Mouse (Mus musculus) olfactory bulb, adult 2 months (tissue): Measurements from ENCODE around the gene Myh1. TPM values are rescaled to one million over a fixed set of nuclear protein-coding genes. Genes with fewer than 3 reads are reported as not detected.

Experiments
- H3K27ac ChIP-seq: fragments of 200-500 bp; 2 replicates; pipeline ENCODE4 v1.5.1; 2012; ENCODE audit warnings: low read depth, low read length; ENCODE audit not compliant: insufficient read depth
- H3K4me1 ChIP-seq: fragments of 200-500 bp; 2 replicates; pipeline ENCODE4 v1.6.1; 2012; ENCODE audit warnings: low read length; ENCODE audit not compliant: control insufficient read depth, insufficient read depth
- H3K4me3 ChIP-seq: fragments of 200-500 bp; 2 replicates; pipeline ENCODE4 v1.5.1; 2012; ENCODE audit warnings: mild to moderate bottlenecking, low read depth, low read length, moderate library complexity; ENCODE audit not compliant: insufficient read depth
- CTCF ChIP-seq: fragments of 200-500 bp; IDR thresholded peaks from 2 replicates; pipeline ENCODE4 v1.5.1; 2012; ENCODE audit warnings: low read depth, mild to moderate bottlenecking, low read length, moderate library complexity; ENCODE audit not compliant: insufficient read depth
- POLR2A ChIP-seq: fragments of 200-500 bp; IDR thresholded peaks from 2 replicates; pipeline ENCODE4 v1.6.1; 2012; ENCODE audit warnings: mild to moderate bottlenecking, low read depth, low read length, moderate library complexity; ENCODE audit not compliant: insufficient read depth
- WGBS: fragments of 180-500 bp; shearing (Covaris S2); methylation state at CpG from one replicate; pipeline ENCODE4 v1.1.7; 2018; 5-methylcytosine and 5-hydroxymethylcytosine counted together
- polyA plus RNA-seq: library from polyadenylated mRNA; stranded (reverse); fragments of >200 nt; gene quantifications from 2 replicates; pipeline ENCODE4 v1.2.4, GENCODE M21; 2012; ENCODE audit warnings: low replicate concordance; ENCODE audit not compliant: missing spikeins, insufficient read depth, insufficient read length

Myh1 gene
- polyA plus RNA-seq, 1 experiment: not detected

- no peaks in the 10 kb centered on the region for H3K4me1 ChIP-seq
- H3K27ac ChIP-seq: no peak overlapping the region
- H3K4me3 ChIP-seq: no peak overlapping the region
- no peak for TF ChIP-seq POLR2A
- TF ChIP-seq CTCF: no peak
- 86% methylated on average over 6 of the region's 6 CpGs for WGBS
These were observed 61.1 kb downstream of the Myh1 start for GRCm38 (mm10) chr11:67260956-67261355.

Other genes with a start within 250 kb of the Myh1 start
- gene Tmem238l, start 243.4 kb upstream of the Myh1 start, polyA plus RNA-seq: not detected in 2 replicates
- not detected in 2 replicates for gene Tmem220, start 174.9 kb upstream of the Myh1 start, polyA plus RNA-seq
- gene Adprm, start 147.5 kb upstream of the Myh1 start, polyA plus RNA-seq: not detected in 2 replicates
- not detected in 2 replicates for gene Sco1, start 147.4 kb upstream of the Myh1 start, polyA plus RNA-seq
- gene Myh3, start 121.8 kb upstream of the Myh1 start, polyA plus RNA-seq: not detected in 2 replicates
- gene Myh2, start 29.0 kb upstream of the Myh1 start, polyA plus RNA-seq: not detected in 2 replicates
- gene Myh4, start 38.0 kb downstream of the Myh1 start, polyA plus RNA-seq: not detected in 2 replicates
- gene Myh8, start 77.1 kb downstream of the Myh1 start, polyA plus RNA-seq: not detected in 2 replicates
- not detected in 2 replicates for gene Myh13, start 121.6 kb downstream of the Myh1 start, polyA plus RNA-seq